ENCODE assay signal across 16 mouse cellular contexts in the genomic region with DNA sequence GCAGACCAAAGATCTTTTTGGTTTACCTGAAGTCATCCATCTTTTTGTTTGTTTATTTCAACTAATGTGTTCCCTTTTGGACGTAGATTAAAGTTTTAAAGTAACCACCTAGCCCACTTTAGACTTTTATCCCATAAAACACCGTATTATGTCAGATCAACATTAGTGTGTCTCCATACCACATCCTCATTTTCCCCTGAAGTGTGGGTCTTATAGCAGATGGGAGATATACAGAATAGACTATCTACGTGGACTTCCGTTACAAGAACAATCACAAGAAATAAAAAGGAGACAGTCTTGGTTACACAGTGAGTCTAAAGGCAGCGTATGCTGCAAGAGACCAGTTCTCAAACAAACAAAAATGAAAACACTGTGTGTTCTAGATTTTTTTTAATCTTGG.
"Had no signal": no experiment of that assay in that cellular context is flagged by ENCODE, and none has a peak within 500 bp of the region (broad histone marks: within the 10 kb centered on the region; RNA-seq: fewer than 3 reads in every experiment).

No protein-coding gene starts in this region.

- H3K36me3 ChIP-seq: neural tube, embryonic 15.5 days; stomach, embryonic 15.5 days had no signal

- H3K9me3 ChIP-seq: neural tube, embryonic 15.5 days; stomach, embryonic 15.5 days had no signal

- H3K9ac ChIP-seq: neural tube, embryonic 13.5 days; neural tube, embryonic 15.5 days; stomach, embryonic 15.5 days had no signal

- DNase-seq: retina, postnatal 1 day; right cerebral cortex, adult 18-20 months; right cerebral cortex, postnatal 14 days; right cerebral cortex, postnatal 25 days; right cerebral cortex, postnatal 4 days; spleen, adult 18-20 months; thymus, adult 18-20 months; thymus, adult 2 months; thymus, postnatal 14 days; thymus, postnatal 25 days; thymus, postnatal 36 days; thymus, postnatal 4 days had no signal

- H3K27ac ChIP-seq: neural tube, embryonic 13.5 days; neural tube, embryonic 15.5 days; stomach, embryonic 15.5 days; stomach, postnatal 0 days had no signal

- H3K4me3 ChIP-seq: neural tube, embryonic 13.5 days; neural tube, embryonic 15.5 days; stomach, embryonic 15.5 days had no signal

- H3K4me1 ChIP-seq: neural tube, embryonic 13.5 days; neural tube, embryonic 15.5 days; stomach, embryonic 15.5 days had no signal

- H3K27me3 ChIP-seq: neural tube, embryonic 13.5 days; neural tube, embryonic 15.5 days; stomach, embryonic 15.5 days had no signal
